Mouse (Mus musculus) kidney, adult 2 months (tissue): ENCODE data around the gene Slc35f4. TPM values are rescaled to one million over a fixed set of nuclear protein-coding genes. Genes with fewer than 3 reads are reported as not detected.

Source experiments
- DNase-seq: peaks from one replicate; pipeline ENCODE4 v3.0.0; 2021
- H3K27ac ChIP-seq: fragments of 200-500 bp; 2 replicates; pipeline ENCODE4 v1.5.1; 2012; ENCODE audit warnings: low read depth, low read length, control low read depth, inconsistent platforms; ENCODE audit not compliant: insufficient read depth
- H3K27me3 ChIP-seq: fragments of 200-500 bp; replicated peaks from 2 replicates; pipeline ENCODE4 v1.6.1; 2012; ENCODE audit warnings: mild to moderate bottlenecking, moderate library complexity, low read length, inconsistent platforms; ENCODE audit not compliant: control insufficient read depth, insufficient read depth
- H3K36me3 ChIP-seq: fragments of 200-500 bp; 2 replicates; pipeline ENCODE4 v1.6.1; 2012; ENCODE audit warnings: mild to moderate bottlenecking, moderate library complexity, low read length, inconsistent platforms; ENCODE audit not compliant: control insufficient read depth, insufficient read depth
- H3K4me1 ChIP-seq: fragments of 200-500 bp; 2 replicates; pipeline ENCODE4 v1.6.1; 2011; ENCODE audit warnings: low read length; ENCODE audit not compliant: control insufficient read depth, insufficient read depth
- H3K4me3 ChIP-seq: fragments of 200-500 bp; 2 replicates; pipeline ENCODE4 v1.5.1; 2011; ENCODE audit warnings: mild to moderate bottlenecking, low read depth, low read length, control low read depth; ENCODE audit not compliant: insufficient read depth
- CTCF ChIP-seq: fragments of 200-500 bp; conservative IDR thresholded peaks from 2 replicates; pipeline ENCODE4 v1.5.1; 2011; ENCODE audit warnings: low read depth, mild to moderate bottlenecking, control low read depth, low read length, moderate library complexity, mixed read lengths; ENCODE audit not compliant: insufficient read depth, insufficient read length
- POLR2A ChIP-seq: fragments of 200-500 bp; IDR thresholded peaks from one replicate; pipeline ENCODE4 v1.6.1; 2011; ENCODE audit warnings: low read depth, low read length, control low read depth
- WGBS: fragments of 180-500 bp; shearing (Covaris S2); methylation state at CpG from one replicate; pipeline ENCODE4 v1.1.7; 2018; 5-methylcytosine and 5-hydroxymethylcytosine counted together
- polyA plus RNA-seq: library from polyadenylated mRNA; depleted of rRNA; stranded (reverse); fragments of >200 nt; gene quantifications from 2 replicates; pipeline ENCODE4 v1.2.3, GENCODE M21; 2012

Slc35f4 gene
- polyA plus RNA-seq, 1 experiment, result not detected

GRCm38 (mm10) chr14:49495192-49495591 is 30.7 kb downstream of the Slc35f4 start:
- Histone ChIP-seq H3K36me3 (no peaks in the 10 kb centered on the region), H3K4me3 (no peak overlapping the region), H3K27ac (no peak overlapping the region), H3K27me3 (no peaks in the 10 kb centered on the region), H3K4me1 (no peaks in the 10 kb centered on the region)
- WGBS, result 86% methylated on average over 1 of the region's 1 CpGs
- TF ChIP-seq POLR2A (no peak), CTCF (no peak)
- DNase-seq, result no peak

- no peak overlapping the region for H3K27ac ChIP-seq
- no peak overlapping the region for H3K4me3 ChIP-seq
- H3K4me1 ChIP-seq, result no peaks in the 10 kb centered on the region
- DNase-seq, result no peak
- no peaks in the 10 kb centered on the region for H3K36me3 ChIP-seq
- no peaks in the 10 kb centered on the region for H3K27me3 ChIP-seq
- no peak for TF ChIP-seq POLR2A
- no peak for TF ChIP-seq CTCF
- 62% methylated on average over 1 of the region's 1 CpGs for WGBS
These were observed 32.1 kb downstream of the Slc35f4 start for GRCm38 (mm10) chr14:49493793-49494192.

- Histone ChIP-seq H3K4me1 (no peaks in the 10 kb centered on the region), H3K27me3 (no peaks in the 10 kb centered on the region), H3K4me3 (no peak overlapping the region), H3K36me3 (no peaks in the 10 kb centered on the region), H3K27ac (no peak overlapping the region)
- DNase-seq, result no peak
- WGBS, result 81% methylated on average over 3 of the region's 3 CpGs
- TF ChIP-seq CTCF (no peak), POLR2A (no peak)
These were observed 33.3 kb downstream of the Slc35f4 start for GRCm38 (mm10) chr14:49492506-49492905.

GRCm38 (mm10) chr14:49476602-49477001 is 49.2 kb downstream of the Slc35f4 start:
- H3K27me3 ChIP-seq, result no peaks in the 10 kb centered on the region
- TF ChIP-seq CTCF, result no peak
- TF ChIP-seq POLR2A, result no peak
- H3K36me3 ChIP-seq, result no peaks in the 10 kb centered on the region
- no peak for DNase-seq
- H3K4me3 ChIP-seq, result no peak overlapping the region
- H3K27ac ChIP-seq, result no peak overlapping the region
- H3K4me1 ChIP-seq, result no peaks in the 10 kb centered on the region
- WGBS, result 75% methylated on average over 2 of the region's 2 CpGs

GRCm38 (mm10) chr14:49461761-49462160 is 64.1 kb downstream of the Slc35f4 start:
- H3K4me1 ChIP-seq, result no peaks in the 10 kb centered on the region
- TF ChIP-seq POLR2A (no peak), CTCF (no peak)
- H3K4me3 ChIP-seq, result no peak overlapping the region
- H3K36me3 ChIP-seq, result no peaks in the 10 kb centered on the region
- WGBS, result 59% methylated on average over 2 of the region's 2 CpGs
- H3K27ac ChIP-seq, result no peak overlapping the region
- no peak for DNase-seq
- no peaks in the 10 kb centered on the region for H3K27me3 ChIP-seq

GRCm38 (mm10) chr14:49460799-49461198 is 65.0 kb downstream of the Slc35f4 start:
- H3K4me1 ChIP-seq, result no peaks in the 10 kb centered on the region
- TF ChIP-seq CTCF (no peak), POLR2A (no peak)
- no peak for DNase-seq
- H3K4me3 ChIP-seq, result no peak overlapping the region
- H3K27ac ChIP-seq, result no peak overlapping the region
- H3K27me3 ChIP-seq, result no peaks in the 10 kb centered on the region
- H3K36me3 ChIP-seq, result no peaks in the 10 kb centered on the region
- WGBS, result 79% methylated on average over 3 of the region's 3 CpGs

- TF ChIP-seq CTCF (no peak), POLR2A (no peak)
- no peaks in the 10 kb centered on the region for H3K27me3 ChIP-seq
- H3K4me1 ChIP-seq, result no peaks in the 10 kb centered on the region
- no peak for DNase-seq
- 90% methylated on average over 6 of the region's 6 CpGs for WGBS
- H3K27ac ChIP-seq, result no peak overlapping the region
- H3K4me3 ChIP-seq, result no peak overlapping the region
- no peaks in the 10 kb centered on the region for H3K36me3 ChIP-seq
These were observed 71.4 kb downstream of the Slc35f4 start for GRCm38 (mm10) chr14:49454283-49454914.
